Mouse (Mus musculus): ENCODE measurements at regions not wholly inside any gene's neighbourhood (a gene's known extent, or its start where the extent isn't known, plus 50 kb on each side); places are given as distances from the start of the nearest gene placed in this dataset.

DNA sequence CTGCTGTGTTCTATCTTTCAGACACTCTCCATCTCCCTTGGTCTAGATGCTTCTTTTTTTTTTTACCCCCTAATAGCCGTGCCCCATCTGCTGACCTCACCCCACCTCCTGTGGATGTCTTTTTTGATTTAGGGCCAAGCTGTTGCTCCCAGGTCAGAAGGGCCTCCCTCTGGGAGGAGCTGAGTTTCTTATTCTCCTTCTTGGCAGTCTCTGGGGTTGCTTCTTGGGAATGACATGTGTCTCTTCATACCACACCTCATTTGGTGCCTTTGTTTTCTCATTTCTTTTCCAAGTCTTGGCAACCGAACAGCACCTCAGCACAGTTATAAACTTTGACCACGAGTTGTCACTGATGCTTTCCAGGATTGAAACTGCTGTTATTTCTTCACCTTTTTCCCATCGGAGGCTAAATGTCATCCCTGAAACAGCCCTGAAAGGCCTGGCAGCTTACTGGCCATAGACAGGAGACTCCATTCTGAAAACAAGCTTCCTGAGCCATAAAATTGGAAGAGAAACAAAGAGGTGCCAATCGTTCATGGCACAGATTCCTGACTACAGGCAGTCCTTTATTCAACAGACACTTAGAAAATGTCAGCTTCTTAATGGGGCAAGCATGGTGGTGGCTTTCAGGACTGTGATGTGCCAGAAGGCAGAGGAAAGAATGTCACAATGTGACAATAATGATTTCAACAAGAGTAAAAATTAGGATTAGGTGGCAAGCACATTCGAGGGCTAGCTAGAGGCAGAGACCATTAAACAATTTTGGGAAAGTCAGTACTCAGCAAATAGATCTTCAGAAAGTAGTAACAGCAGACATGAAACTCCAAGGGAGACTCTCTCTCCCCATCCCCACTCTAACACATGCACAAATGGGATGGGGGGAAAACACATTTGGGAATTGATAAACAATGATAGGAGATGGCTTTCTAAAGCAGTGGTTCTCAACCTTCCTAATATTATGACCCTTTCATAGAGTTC lies 197.1 kb upstream of the Arrdc4 start:
- DNase-seq (ENCODE audit: low spot score in 2 of 2) = no peak

DNA sequence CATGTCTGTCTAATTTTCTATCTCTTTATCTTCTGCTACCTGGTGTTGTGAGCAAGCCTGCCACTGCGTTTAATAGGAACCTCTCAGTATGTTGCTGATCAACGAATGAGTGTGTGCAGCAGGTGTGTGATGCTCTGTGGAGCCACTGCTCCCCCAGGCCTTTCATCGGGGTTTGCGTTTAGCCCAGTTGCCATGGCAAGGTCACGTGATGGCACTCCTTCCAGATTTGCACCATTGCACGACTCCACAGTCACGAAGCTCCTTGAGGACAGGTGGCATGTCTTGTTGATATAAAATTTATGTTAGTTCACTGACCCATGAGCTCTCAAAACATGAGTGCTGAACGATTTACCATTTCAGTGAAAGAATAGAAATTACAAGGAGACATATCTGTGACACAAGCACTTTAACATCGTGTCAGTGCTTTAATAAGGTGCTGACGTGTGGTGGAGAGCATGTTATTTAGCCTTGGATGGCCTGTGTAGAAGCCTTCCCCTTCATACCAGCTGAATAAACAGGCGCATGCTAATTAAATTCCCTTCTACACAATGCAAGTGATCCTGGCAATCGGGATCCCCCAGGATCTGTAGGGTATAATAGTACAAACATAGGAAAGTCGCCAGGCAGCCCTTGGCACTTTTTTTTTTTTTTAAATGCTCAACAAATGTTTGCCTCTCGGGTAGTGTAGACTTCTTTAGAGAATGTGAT lies 181.7 kb upstream of the Arrdc4 start:
- no peak for DNase-seq (ENCODE audit: low spot score in 2 of 2)

- DNase-seq (ENCODE audit: low spot score in 2 of 2) = no peak
Observed at GRCm38 (mm10) chr7:68929669-68930068, 180.6 kb upstream of the Arrdc4 start.

DNA sequence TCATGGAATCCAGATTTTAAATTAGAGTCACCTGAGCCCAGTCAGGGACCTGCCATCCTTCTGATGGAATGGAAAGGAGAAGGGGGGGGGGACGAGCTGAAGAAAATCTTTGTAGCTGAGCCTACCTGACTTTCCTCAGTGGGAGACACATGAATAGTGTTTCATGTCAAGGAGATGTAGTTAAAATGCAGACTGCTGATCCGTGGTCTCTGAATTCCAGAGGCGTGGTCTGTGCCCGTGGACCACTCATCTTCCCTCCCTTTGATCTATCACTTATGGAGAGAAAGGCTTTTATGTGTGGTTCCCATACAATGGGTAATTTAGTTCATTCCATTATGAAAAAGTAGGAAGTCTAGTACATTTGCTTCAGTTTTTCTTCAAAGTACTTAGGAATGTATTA lies 176.6 kb upstream of the Arrdc4 start:
- DNase-seq (ENCODE audit: low spot score in 2 of 2) = no peak

DNA sequence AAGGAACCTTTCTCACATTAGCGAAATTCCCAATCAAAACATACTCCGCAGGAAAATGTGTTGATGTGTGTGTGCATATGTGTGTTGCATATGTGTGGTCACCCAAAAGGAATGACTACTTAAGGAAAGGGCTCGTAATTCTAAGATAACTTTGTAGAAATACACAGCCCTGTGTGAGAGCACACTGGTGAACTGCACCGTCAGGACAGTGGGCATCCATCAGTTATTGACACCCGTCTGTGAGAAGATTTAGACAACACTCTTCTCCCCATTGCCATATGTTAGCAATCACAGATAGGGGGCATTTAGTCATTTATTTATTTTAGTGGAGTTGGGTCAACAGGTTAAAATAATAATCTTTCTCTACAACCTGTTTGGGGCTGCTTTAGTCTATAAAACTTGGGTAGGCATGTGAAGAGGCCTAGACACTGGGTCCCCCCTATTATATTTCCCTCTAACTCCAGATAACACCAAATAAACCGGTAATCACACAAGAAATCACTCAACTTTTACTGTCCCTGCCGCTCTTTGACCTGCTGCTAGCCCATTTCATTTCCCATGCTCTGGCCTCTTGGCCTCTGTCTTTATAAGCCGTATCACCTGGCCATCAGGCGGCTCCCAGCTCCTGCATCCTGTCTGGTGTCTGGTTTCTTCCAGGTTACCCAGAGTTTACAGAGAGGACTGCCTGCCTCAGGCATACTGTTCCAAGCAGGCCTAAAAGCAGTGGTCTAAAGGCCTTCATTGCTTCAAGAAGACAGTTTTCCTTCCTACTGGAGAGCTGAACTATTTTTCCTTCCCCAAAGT lies 169.8 kb upstream of the Arrdc4 start:
- DNase-seq (ENCODE audit: low spot score in 2 of 2) = no peak

DNA sequence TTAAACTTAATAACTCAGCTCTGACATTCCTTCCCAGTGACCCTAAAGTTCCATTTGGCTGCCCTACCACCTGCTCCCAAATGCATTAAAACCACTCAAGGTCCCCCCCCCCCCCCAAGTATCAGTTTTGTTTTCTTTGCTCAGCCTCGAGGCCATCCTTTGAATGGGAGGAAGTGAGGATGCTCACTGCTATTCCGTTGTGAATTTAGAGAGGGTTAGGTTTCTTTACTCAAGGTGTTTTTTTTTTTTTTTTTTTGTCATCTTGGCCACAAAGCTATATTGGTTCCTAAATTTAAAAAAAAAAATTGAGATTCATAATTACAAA lies 168.8 kb upstream of the Arrdc4 start:
- DNase-seq (ENCODE audit: low spot score in 2 of 2) = no peak

- DNase-seq (ENCODE audit: low spot score in 2 of 2) = no peak
Observed at GRCm38 (mm10) chr7:68917137-68917875, 168.3 kb upstream of the Arrdc4 start.

GRCm38 (mm10) chr7:68915976-68916375 lies 166.9 kb upstream of the Arrdc4 start:
- no peak for DNase-seq (ENCODE audit: low spot score in 2 of 2)

DNA sequence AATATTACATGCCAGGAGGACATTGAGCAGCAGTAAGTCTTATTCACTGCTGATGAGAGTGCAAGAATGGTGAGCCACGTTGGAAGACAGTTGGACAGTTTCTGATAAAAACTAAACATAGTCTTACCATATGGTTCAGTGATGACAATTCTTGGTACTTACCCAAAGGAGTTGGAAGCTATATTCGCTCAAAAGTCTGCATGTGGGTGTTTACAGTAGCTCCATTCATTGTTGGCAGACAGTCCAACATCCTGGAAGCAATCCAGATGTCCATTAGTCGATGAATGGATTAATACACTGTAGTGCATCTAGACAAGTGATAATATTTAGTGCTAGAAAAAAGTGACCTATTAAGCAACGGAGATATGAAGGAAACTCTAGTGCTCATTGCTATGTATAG lies 165.3 kb upstream of the Arrdc4 start:
- no peak for DNase-seq (ENCODE audit: low spot score in 2 of 2)

- DNase-seq (ENCODE audit: low spot score in 2 of 2) = no peak
Observed at GRCm38 (mm10) chr7:68911989-68912655, 163.1 kb upstream of the Arrdc4 start.

- DNase-seq (ENCODE audit: low spot score in 2 of 2) = no peak
Observed at GRCm38 (mm10) chr7:68911562-68911961, 162.5 kb upstream of the Arrdc4 start.

DNA sequence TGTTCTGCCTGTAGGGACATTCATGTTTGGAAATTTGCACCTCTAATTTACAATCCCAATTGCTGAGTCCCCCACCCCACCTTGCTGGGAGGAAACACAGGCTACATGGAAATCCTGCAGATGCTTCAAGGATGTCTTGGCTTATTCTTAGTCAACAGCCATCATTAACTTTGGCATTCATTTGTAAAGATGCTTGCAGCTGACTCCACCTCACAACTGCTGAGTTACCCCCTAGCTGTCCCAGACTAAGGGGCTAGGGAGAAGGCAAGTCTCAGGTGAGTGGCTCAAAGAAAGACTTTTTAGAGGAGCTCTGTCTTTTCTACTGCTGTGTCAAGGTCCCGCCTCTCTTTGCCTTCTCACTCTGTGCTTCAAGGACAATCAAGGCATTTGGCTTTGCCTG lies 160.7 kb upstream of the Arrdc4 start:
- DNase-seq (ENCODE audit: low spot score in 2 of 2) = no peak

DNA sequence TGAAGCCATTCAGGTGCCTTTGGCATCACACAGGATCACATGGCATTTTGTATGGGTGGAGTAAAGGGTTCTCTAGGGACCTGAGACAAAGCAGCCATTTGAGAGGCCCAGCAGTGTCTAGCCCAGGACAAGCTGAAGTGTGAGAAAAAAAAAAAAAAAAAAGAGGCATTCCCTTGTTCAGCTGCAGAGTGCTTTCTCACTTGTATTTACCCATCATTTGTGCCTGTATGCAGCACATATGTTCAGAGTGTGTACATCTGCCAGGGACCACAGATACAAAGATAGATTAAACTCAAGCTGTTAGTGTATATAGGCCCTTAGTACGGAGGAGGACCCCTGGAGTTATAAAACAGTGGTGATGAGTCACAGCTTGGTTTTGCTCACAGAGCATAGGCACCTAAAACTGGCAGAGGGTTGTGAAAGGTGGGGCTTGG lies 159.4 kb upstream of the Arrdc4 start:
- no peak for DNase-seq (ENCODE audit: low spot score in 2 of 2)

- DNase-seq (ENCODE audit: low spot score in 2 of 2) = no peak
Observed at GRCm38 (mm10) chr7:68907867-68908266, 158.8 kb upstream of the Arrdc4 start.

GRCm38 (mm10) chr7:68906771-68907395 lies 157.8 kb upstream of the Arrdc4 start:
- DNase-seq (ENCODE audit: low spot score in 2 of 2) = no peak

- DNase-seq (ENCODE audit: low spot score in 2 of 2) = no peak
Observed at GRCm38 (mm10) chr7:68905793-68906192, 156.8 kb upstream of the Arrdc4 start.

DNA sequence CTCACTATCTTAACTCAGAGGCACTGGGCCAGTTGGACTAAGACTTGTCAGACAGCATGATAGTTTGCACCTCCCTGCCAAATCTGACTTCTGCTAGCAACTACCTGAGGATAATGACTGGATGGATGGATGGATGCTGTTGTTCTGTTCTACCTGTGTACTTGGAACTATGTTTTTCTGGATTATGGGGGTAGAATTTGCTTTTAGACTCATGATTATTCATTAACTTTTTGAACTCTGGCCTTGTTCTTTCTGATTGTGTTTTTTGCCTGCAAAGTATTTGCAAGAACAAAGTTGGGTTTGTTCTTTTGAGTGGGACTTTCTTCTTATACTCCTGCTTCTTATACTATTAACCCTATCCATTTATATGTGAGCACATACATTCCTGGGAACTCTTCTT lies 137.1 kb upstream of the Arrdc4 start:
- no peak for DNase-seq (ENCODE audit: low spot score in 2 of 2)

DNA sequence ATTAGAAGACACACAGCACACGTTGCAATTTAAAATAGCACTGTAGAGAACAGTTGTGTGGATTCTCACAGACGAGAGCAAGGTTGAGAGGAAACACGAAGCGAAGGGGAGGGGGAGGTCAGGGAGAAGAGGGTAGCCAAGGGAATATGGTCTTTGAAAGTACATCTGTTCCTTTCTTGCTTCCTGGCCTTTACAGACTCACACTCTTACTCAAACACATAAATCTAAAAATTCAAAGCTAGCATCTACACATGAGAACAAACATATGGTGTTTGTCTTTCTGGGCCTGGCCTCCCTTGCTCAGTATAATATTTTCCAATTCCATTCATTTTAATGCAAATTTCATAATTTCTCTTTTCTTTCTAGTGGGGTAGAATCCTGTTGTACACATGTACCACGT lies 124.0 kb upstream of the Arrdc4 start:
- DNase-seq (ENCODE audit: low spot score in 2 of 2) = no peak

GRCm38 (mm10) chr7:68864322-68865031 lies 115.4 kb upstream of the Arrdc4 start:
- no peak for DNase-seq (ENCODE audit: low spot score in 2 of 2)

Measured in natural killer cell, adult 2 months (primary cell).